28 mouse cellular contexts compared by ENCODE assay signal in genomic region chr3:156882129-156882528, GRCm38 (mm10).
DNase-seq lines count a peak whose midpoint lies in the region; ATAC-seq and TF ChIP-seq lines count a peak whose summit lies in the region.
"Had no signal": no experiment of that assay in that cellular context is flagged by ENCODE, and none has a peak within 500 bp of the region (broad histone marks: within the 10 kb centered on the region; RNA-seq: fewer than 3 reads in every experiment).

No protein-coding gene starts in this region.

- no peaks in the 10 kb centered on the region for H3K27me3 ChIP-seq in kidney, adult 2 months (replicated peaks; ENCODE audit: control insufficient read depth, insufficient read depth, low read length)
- H3K27me3 ChIP-seq in liver, adult 2 months (ENCODE audit: control insufficient read depth, insufficient read depth, low read length) = no peaks in the 10 kb centered on the region
- no peaks in the 10 kb centered on the region for H3K27me3 ChIP-seq in intestine, postnatal 0 days (replicated peaks; ENCODE audit: control insufficient read depth, insufficient read depth, low read length)
- H3K27me3 ChIP-seq: CH12.LX; embryonic facial prominence, embryonic 13.5 days; embryonic facial prominence, embryonic 15.5 days; forebrain, embryonic 12.5 days; Patski had no signal

- no peak for TF ChIP-seq CTCF in kidney, adult 2 months (conservative IDR thresholded peaks at IDR 0.05; ENCODE audit: insufficient read depth, insufficient read length, low read depth, low read length)
- no peak for TF ChIP-seq CTCF in liver, adult 2 months (IDR thresholded peaks at IDR 0.05; ENCODE audit: low read depth, low read length)
- TF ChIP-seq CTCF in intestine, postnatal 0 days (IDR thresholded peaks at IDR 0.05; ENCODE audit: low read depth) = no peak

- no peak overlapping the region for H3K4me3 ChIP-seq in kidney, adult 2 months (ENCODE audit: insufficient read depth, low read depth, low read length)
- H3K4me3 ChIP-seq in liver, adult 2 months (ENCODE audit: insufficient read depth, low read depth, low read length) = no peak overlapping the region
- no peak overlapping the region for H3K4me3 ChIP-seq in intestine, postnatal 0 days (ENCODE audit: low read depth, low read length)
- H3K4me3 ChIP-seq: embryonic facial prominence, embryonic 13.5 days; embryonic facial prominence, embryonic 15.5 days; erythroblast, embryonic 14.5 days; forebrain, embryonic 10.5 days; forebrain, embryonic 12.5 days had no signal

- 0 out of 2 replicates have a peak, but pooled peaks cover 3% of the 10 kb centered on the region for H3K4me1 ChIP-seq in kidney, adult 2 months (ENCODE audit: control insufficient read depth, insufficient read depth, low read length)
- H3K4me1 ChIP-seq in liver, adult 2 months (ENCODE audit: control insufficient read depth, insufficient read depth, low read length) = no peaks in the 10 kb centered on the region; the same call in 1 of the 2 replicates
- no peaks in the 10 kb centered on the region for H3K4me1 ChIP-seq in intestine, postnatal 0 days (replicated peaks; ENCODE audit: control insufficient read depth, insufficient read depth, low read length)
- H3K4me1 ChIP-seq: embryonic facial prominence, embryonic 13.5 days; embryonic facial prominence, embryonic 15.5 days; forebrain, embryonic 10.5 days; forebrain, embryonic 12.5 days had no signal

- no peak overlapping the region for H3K27ac ChIP-seq in kidney, adult 2 months (ENCODE audit: insufficient read depth, low read depth, low read length)
- H3K27ac ChIP-seq in liver, adult 2 months (replicated peaks; ENCODE audit: insufficient read depth, low read depth, low read length) = no peak overlapping the region
- H3K27ac ChIP-seq in intestine, postnatal 0 days (ENCODE audit: low read depth, low read length) = no peak overlapping the region
- H3K27ac ChIP-seq: embryonic facial prominence, embryonic 13.5 days; embryonic facial prominence, embryonic 15.5 days; forebrain, embryonic 10.5 days; forebrain, embryonic 12.5 days had no signal

- peak; percentile 53; the same call in 1 of the 2 replicates for ATAC-seq in intestine, postnatal 0 days
- ATAC-seq: CD4-positive, CD25-positive, alpha-beta regulatory T cell, adult 4 months; forebrain, embryonic 14.5 days; forebrain, embryonic 16.5 days; Patski had no signal

- TF ChIP-seq POLR2A in kidney, adult 2 months (IDR thresholded peaks at IDR 0.05; ENCODE audit: low read depth, low read length) = no peak
- no peak for TF ChIP-seq POLR2A in liver, adult 2 months (IDR thresholded peaks at IDR 0.05; ENCODE audit: extremely low read depth, insufficient read depth, low read length)

- no peak overlapping the region for H3K4me2 ChIP-seq in intestine, postnatal 0 days (replicated peaks; ENCODE audit: low read depth)
- H3K4me2 ChIP-seq: embryonic facial prominence, embryonic 13.5 days; embryonic facial prominence, embryonic 15.5 days; forebrain, embryonic 12.5 days had no signal

- no peaks in the 10 kb centered on the region for H3K79me2 ChIP-seq in liver, adult 2 months (ENCODE audit: control insufficient read depth, insufficient read depth, low read length)

- no peak overlapping the region for H3K9ac ChIP-seq in liver, adult 2 months (ENCODE audit: low read depth, low read length)
- no peak overlapping the region for H3K9ac ChIP-seq in intestine, postnatal 0 days (ENCODE audit: low read depth, low read length)
- H3K9ac ChIP-seq: embryonic facial prominence, embryonic 13.5 days; embryonic facial prominence, embryonic 15.5 days; forebrain, embryonic 12.5 days had no signal

- peak; percentile 43 for DNase-seq in kidney, adult 2 months
- DNase-seq in kidney, adult 11 months = no peak
- peak; percentile 14 for DNase-seq in liver, adult 2 months (ENCODE audit: extremely low read depth, low read depth, low spot score)
- no peak for DNase-seq in liver
- no peak for DNase-seq in testis, postnatal 10 days (ENCODE audit: low spot score)
- DNase-seq: adrenal gland, adult 2 months; adrenal gland, postnatal 10 days; adrenal gland, postnatal 25 days; B cell, adult 2 months; cerebellum, adult 11 months; cerebellum, adult 18-20 months; cerebellum, adult 8-10 months; cerebellum, adult 9-11 months; cerebellum, postnatal 14 days; cerebellum, postnatal 36 days; embryo, embryonic 11 days had no signal

- no peaks in the 10 kb centered on the region for H3K9me3 ChIP-seq in intestine, postnatal 0 days (ENCODE audit: control insufficient read depth)
- H3K9me3 ChIP-seq: embryonic facial prominence, embryonic 13.5 days; embryonic facial prominence, embryonic 15.5 days; forebrain, embryonic 12.5 days had no signal

- no peaks in the 10 kb centered on the region for H3K36me3 ChIP-seq in kidney, adult 2 months (ENCODE audit: control insufficient read depth, insufficient read depth, low read length)
- no peaks in the 10 kb centered on the region for H3K36me3 ChIP-seq in liver, adult 2 months (ENCODE audit: control insufficient read depth, insufficient read depth, low read length)
- H3K36me3 ChIP-seq in intestine, postnatal 0 days (ENCODE audit: control insufficient read depth, insufficient read depth) = no peaks in the 10 kb centered on the region
- H3K36me3 ChIP-seq: embryonic facial prominence, embryonic 13.5 days; embryonic facial prominence, embryonic 15.5 days; forebrain, embryonic 10.5 days; forebrain, embryonic 12.5 days; G1E had no signal

- whole genome bisulfite sequencing in kidney, adult 2 months = 44% methylated on average over 3 of the region's 3 CpGs
- 43% methylated on average over 3 of the region's 3 CpGs for WGBS in liver, adult 2 months
- WGBS in intestine, postnatal 0 days = 44% methylated on average over 3 of the region's 3 CpGs

Comparison
In these comparisons a context has a peak if more than half of its experiments do, and no peak if none do; other contexts are left out.
1. DNase-seq: peak in kidney, adult 2 months (single experiment) and liver, adult 2 months (single experiment); none in kidney, adult 11 months (single experiment), liver (single experiment) and testis, postnatal 10 days (single experiment).